Mouse (Mus musculus): Measurements from ENCODE around the gene Mtmr4.

- no peak for TF ChIP-seq CTCF (conservative IDR thresholded peaks at IDR 0.05 in 1 of 2, IDR thresholded peaks at IDR 0.05 in 1 of 2; ENCODE audit: low read depth in 2 of 2, low read length in 2 of 2)
- TF ChIP-seq CHD2 (IDR thresholded peaks at IDR 0.05; ENCODE audit: low read length): no peak
- TF ChIP-seq POLR2A (IDR thresholded peaks at IDR 0.05; ENCODE audit: low read depth, low read length): no peak
Observed at GRCm38 (mm10) chr11:87617606-87618005, 25.6 kb downstream of the Mtmr4 start.

All from CH12.LX (cell line).